Mouse (Mus musculus) midbrain, embryonic 14.5 days (tissue): ENCODE results near the gene Olfr1358. TPM values are rescaled to one million over a fixed set of nuclear protein-coding genes. Genes with fewer than 3 reads are reported as not detected.

ENCODE experiments used
- ATAC-seq: fragments of 200-750 bp; cut with Nextera tagmentation; 2 replicates; pipeline ENCODE4 v1.8.0; 2017; ENCODE audit warnings: moderate number of reproducible peaks, moderate library complexity; ENCODE audit not compliant: low FRiP score, low TSS enrichment
- DNase-seq: peaks from one replicate; pipeline ENCODE4 v3.0.0-alpha.2; 2015
- H3K27ac ChIP-seq: fragments of 300-500 bp; sonication (generic); replicated peaks from 2 replicates; pipeline ENCODE4 v1.5.1; 2014; ENCODE audit warnings: mild to moderate bottlenecking, low read depth, low read length, moderate library complexity
- H3K27me3 ChIP-seq: fragments of 300-500 bp; sonication (generic); 2 replicates; pipeline ENCODE4 v1.6.1; 2014; ENCODE audit warnings: low read length, control low read depth, mixed read lengths; ENCODE audit not compliant: control insufficient read depth, insufficient read depth
- H3K36me3 ChIP-seq: fragments of 300-500 bp; sonication (generic); 2 replicates; pipeline ENCODE4 v1.6.1; 2014; ENCODE audit warnings: low read length, control low read depth; ENCODE audit not compliant: control insufficient read depth, insufficient read depth
- H3K4me1 ChIP-seq: fragments of 300-500 bp; sonication (generic); 2 replicates; pipeline ENCODE4 v1.6.1; 2014; ENCODE audit warnings: mild to moderate bottlenecking, antibody characterized with exemption, low read length, control low read depth; ENCODE audit not compliant: control insufficient read depth, insufficient read depth
- H3K4me2 ChIP-seq: fragments of 300-500 bp; sonication (generic); 2 replicates; pipeline ENCODE4 v1.6.1; 2014; ENCODE audit warnings: mild to moderate bottlenecking, low read length, moderate library complexity
- H3K4me3 ChIP-seq: fragments of 300-500 bp; sonication (generic); replicated peaks from 2 replicates; pipeline ENCODE4 v1.5.1; 2014; ENCODE audit warnings: low read depth, low read length
- H3K9ac ChIP-seq: fragments of 300-500 bp; sonication (generic); replicated peaks from 2 replicates; pipeline ENCODE4 v1.6.1; 2014; ENCODE audit warnings: mild to moderate bottlenecking, low read length, moderate library complexity
- H3K9me3 ChIP-seq: fragments of 300-500 bp; sonication (generic); 2 replicates; pipeline ENCODE4 v1.6.1; 2016; ENCODE audit warnings: low read length, control low read depth, mixed read lengths; ENCODE audit not compliant: control insufficient read depth
- whole genome bisulfite sequencing: fragments of 180-500 bp; shearing (Covaris S2); extraction: QIAGEN DNeasy Blood & Tissue Kit; methylation state at CpG from one replicate; pipeline ENCODE4 v1.1.7; 2014; 5-methylcytosine and 5-hydroxymethylcytosine counted together
- polyA plus RNA-seq: library from polyadenylated mRNA; unstranded; fragments of >200 nt; fragmentation: Nextera tagmentation; extraction: Ambion mirVana; gene quantifications from 2 replicates; pipeline ENCODE4 v1.2.1, GENCODE M21; 2014

The Olfr1358 gene
- not detected in 2 replicates for polyA plus RNA-seq

GRCm38 (mm10) chr10:78517128-78517527 lies at the start of gene Olfr1358:
TSS of gene Olfr1358 (plus strand) at chr10:78517428.
- no peak for ATAC-seq
- Histone ChIP-seq H3K4me1 (no peaks in the 10 kb centered on the region), H3K9me3 (no peaks in the 10 kb centered on the region), H3K4me2 (no peak within 1 kb of the TSS), H3K4me3 (no peak within 1 kb of the TSS), H3K27me3 (no peaks in the 10 kb centered on the region), H3K9ac (no peak within 1 kb of the TSS), H3K27ac (no peak within 1 kb of the TSS), H3K36me3 (no peaks in the 10 kb centered on the region)
- no peak for DNase-seq

- Histone ChIP-seq H3K27me3 (no peaks in the 10 kb centered on the region), H3K4me3 (no peak overlapping the region), H3K36me3 (no peaks in the 10 kb centered on the region), H3K27ac (no peak overlapping the region), H3K9me3 (no peaks in the 10 kb centered on the region), H3K4me2 (no peak overlapping the region), H3K9ac (no peak overlapping the region), H3K4me1 (peaks cover 9% of the 10 kb centered on the region)
- DNase-seq (no peak), ATAC-seq (no peak)
- 66% methylated on average over 2 of the region's 2 CpGs for WGBS
These were observed 49.4 kb upstream of the Olfr1358 start for GRCm38 (mm10) chr10:78467761-78468310.

- Histone ChIP-seq H3K27me3 (no peaks in the 10 kb centered on the region), H3K27ac (no peak overlapping the region), H3K36me3 (no peaks in the 10 kb centered on the region), H3K9ac (no peak overlapping the region), H3K4me2 (peak overlapping the region; percentile 29), H3K4me1 (no peaks in the 10 kb centered on the region), H3K4me3 (no peak overlapping the region), H3K9me3 (no peaks in the 10 kb centered on the region)
- ATAC-seq (no peak), DNase-seq (peak; percentile 42)
- WGBS, result 35% methylated on average over 15 of the region's 15 CpGs
These were observed 46.5 kb upstream of the Olfr1358 start for GRCm38 (mm10) chr10:78470582-78471313.

DNA sequence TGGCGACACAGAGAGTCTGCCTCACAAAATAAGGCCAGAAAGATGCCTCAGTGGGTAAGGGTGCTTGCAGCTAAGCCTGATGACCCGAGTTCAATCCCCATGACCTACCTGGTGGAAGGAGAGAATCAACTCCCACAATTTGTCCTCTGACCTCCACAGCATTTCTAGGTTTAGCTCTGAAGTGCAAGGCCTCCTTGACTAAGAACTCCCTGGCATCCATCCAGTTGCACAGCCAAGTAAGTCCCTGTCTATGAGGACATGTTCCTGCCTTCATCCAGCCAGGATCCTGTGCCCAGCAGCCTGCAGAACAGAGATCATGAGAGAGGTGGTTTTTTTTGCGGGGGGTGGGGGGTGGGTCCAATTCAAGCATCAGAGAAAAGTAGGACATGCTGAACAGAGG lies 45.2 kb upstream of the Olfr1358 start:
- no peak overlapping the region for H3K4me3 ChIP-seq
- H3K4me2 ChIP-seq, result no peak overlapping the region
- 76% methylated on average over 3 of the region's 3 CpGs for WGBS
- H3K27me3 ChIP-seq, result no peaks in the 10 kb centered on the region
- ATAC-seq, result no peak
- no peaks in the 10 kb centered on the region for H3K4me1 ChIP-seq
- DNase-seq, result no peak
- no peak overlapping the region for H3K9ac ChIP-seq
- H3K9me3 ChIP-seq, result no peaks in the 10 kb centered on the region
- no peaks in the 10 kb centered on the region for H3K36me3 ChIP-seq
- H3K27ac ChIP-seq, result no peak overlapping the region

GRCm38 (mm10) chr10:78473434-78473833 lies 43.8 kb upstream of the Olfr1358 start:
- Histone ChIP-seq H3K36me3 (no peaks in the 10 kb centered on the region), H3K9ac (no peak overlapping the region), H3K27ac (no peak overlapping the region), H3K9me3 (no peaks in the 10 kb centered on the region), H3K4me1 (no peaks in the 10 kb centered on the region), H3K4me2 (no peak overlapping the region), H3K27me3 (no peaks in the 10 kb centered on the region), H3K4me3 (no peak overlapping the region)
- DNase-seq, result no peak
- 66% methylated on average over 5 of the region's 5 CpGs for WGBS
- ATAC-seq, result no peak

GRCm38 (mm10) chr10:78474759-78475158 lies 42.5 kb upstream of the Olfr1358 start:
- DNase-seq (no peak), ATAC-seq (no peak)
- Histone ChIP-seq H3K27me3 (no peaks in the 10 kb centered on the region), H3K27ac (no peak overlapping the region), H3K4me1 (no peaks in the 10 kb centered on the region), H3K4me3 (no peak overlapping the region), H3K4me2 (no peak overlapping the region), H3K9ac (no peak overlapping the region), H3K36me3 (no peaks in the 10 kb centered on the region), H3K9me3 (no peaks in the 10 kb centered on the region)
- 73% methylated on average over 8 of the region's 8 CpGs for WGBS

- no peak for DNase-seq
- no peak overlapping the region for H3K4me2 ChIP-seq
- 69% methylated on average over 4 of the region's 4 CpGs for WGBS
- 0 out of 2 replicates have a peak, but pooled peaks cover 6% of the 10 kb centered on the region for H3K4me1 ChIP-seq
- H3K9me3 ChIP-seq, result no peaks in the 10 kb centered on the region
- no peak overlapping the region for H3K27ac ChIP-seq
- H3K27me3 ChIP-seq, result no peaks in the 10 kb centered on the region
- no peak overlapping the region for H3K9ac ChIP-seq
- no peak overlapping the region for H3K4me3 ChIP-seq
- no peaks in the 10 kb centered on the region for H3K36me3 ChIP-seq
- no peak for ATAC-seq
These were observed 40.4 kb upstream of the Olfr1358 start for GRCm38 (mm10) chr10:78476821-78477220.

GRCm38 (mm10) chr10:78480954-78481927 lies 36.0 kb upstream of the Olfr1358 start:
- WGBS, result 35% methylated on average over 21 of the region's 21 CpGs

More at GRCm38 (mm10) chr10:78480954-78481927, 36.0 kb upstream of the Olfr1358 start:
- Histone ChIP-seq H3K4me1 (0 out of 2 replicates have a peak, but pooled peaks cover 6% of the 10 kb centered on the region), H3K9me3 (no peaks in the 10 kb centered on the region), H3K27me3 (no peaks in the 10 kb centered on the region), H3K4me3 (peak overlapping the region; percentile 49), H3K9ac (peak overlapping the region; percentile 56), H3K4me2 (peak overlapping the region; percentile 87), H3K36me3 (no peaks in the 10 kb centered on the region), H3K27ac (no peak overlapping the region)
- DNase-seq (no peak), ATAC-seq (no peak)
